Mouse (Mus musculus) limb, embryonic 15.5 days (tissue): ENCODE measurements around the gene Adcy7. TPM values are rescaled to one million over a fixed set of nuclear protein-coding genes. Genes with fewer than 3 reads are reported as not detected.

ENCODE experiments used
- ATAC-seq: fragments of 200-750 bp; cut with Nextera tagmentation; 2 replicates; pipeline ENCODE4 v1.8.0; 2017; ENCODE audit warnings: low read depth, moderate TSS enrichment; ENCODE audit not compliant: insufficient number of reproducible peaks, low FRiP score, low TSS enrichment
- H3K27ac ChIP-seq: fragments of 300-500 bp; sonication (generic); 2 replicates; pipeline ENCODE4 v1.5.1; 2015; ENCODE audit warnings: moderate library complexity, mild to moderate bottlenecking, inconsistent platforms
- H3K27me3 ChIP-seq: fragments of 300-500 bp; sonication (generic); 2 replicates; pipeline ENCODE4 v1.6.1; 2015; ENCODE audit warnings: inconsistent platforms
- H3K36me3 ChIP-seq: fragments of 300-500 bp; sonication (generic); 2 replicates; pipeline ENCODE4 v1.6.1; 2015; ENCODE audit warnings: inconsistent platforms
- H3K4me1 ChIP-seq: fragments of 300-500 bp; sonication (generic); 2 replicates; pipeline ENCODE4 v1.6.1; 2015; ENCODE audit warnings: inconsistent platforms
- H3K4me2 ChIP-seq: fragments of 300-500 bp; sonication (generic); 2 replicates; pipeline ENCODE4 v1.6.1; 2015; ENCODE audit warnings: mild to moderate bottlenecking, inconsistent platforms
- H3K4me3 ChIP-seq: fragments of 300-500 bp; sonication (generic); 2 replicates; pipeline ENCODE4 v1.5.1; 2015; ENCODE audit warnings: mild to moderate bottlenecking, inconsistent platforms
- H3K9ac ChIP-seq: fragments of 300-500 bp; sonication (generic); 2 replicates; pipeline ENCODE4 v1.6.1; 2015; ENCODE audit warnings: inconsistent platforms
- H3K9me3 ChIP-seq: fragments of 300-500 bp; sonication (generic); 2 replicates; pipeline ENCODE4 v1.6.1; 2016; ENCODE audit warnings: inconsistent platforms
- WGBS: fragments of 180-500 bp; shearing (Covaris S2); methylation state at CpG from one replicate; pipeline ENCODE4 v1.1.7; 2015; 5-methylcytosine and 5-hydroxymethylcytosine counted together
- polyA plus RNA-seq: library from polyadenylated mRNA; unstranded; fragments of >200 nt; fragmentation: Nextera tagmentation; extraction: Ambion mirVana; gene quantifications from 2 replicates; pipeline ENCODE4 v1.2.1, GENCODE M21; 2015

The Adcy7 gene
- 7.3 and 8.3 TPM in 2 replicates for polyA plus RNA-seq

DNA sequence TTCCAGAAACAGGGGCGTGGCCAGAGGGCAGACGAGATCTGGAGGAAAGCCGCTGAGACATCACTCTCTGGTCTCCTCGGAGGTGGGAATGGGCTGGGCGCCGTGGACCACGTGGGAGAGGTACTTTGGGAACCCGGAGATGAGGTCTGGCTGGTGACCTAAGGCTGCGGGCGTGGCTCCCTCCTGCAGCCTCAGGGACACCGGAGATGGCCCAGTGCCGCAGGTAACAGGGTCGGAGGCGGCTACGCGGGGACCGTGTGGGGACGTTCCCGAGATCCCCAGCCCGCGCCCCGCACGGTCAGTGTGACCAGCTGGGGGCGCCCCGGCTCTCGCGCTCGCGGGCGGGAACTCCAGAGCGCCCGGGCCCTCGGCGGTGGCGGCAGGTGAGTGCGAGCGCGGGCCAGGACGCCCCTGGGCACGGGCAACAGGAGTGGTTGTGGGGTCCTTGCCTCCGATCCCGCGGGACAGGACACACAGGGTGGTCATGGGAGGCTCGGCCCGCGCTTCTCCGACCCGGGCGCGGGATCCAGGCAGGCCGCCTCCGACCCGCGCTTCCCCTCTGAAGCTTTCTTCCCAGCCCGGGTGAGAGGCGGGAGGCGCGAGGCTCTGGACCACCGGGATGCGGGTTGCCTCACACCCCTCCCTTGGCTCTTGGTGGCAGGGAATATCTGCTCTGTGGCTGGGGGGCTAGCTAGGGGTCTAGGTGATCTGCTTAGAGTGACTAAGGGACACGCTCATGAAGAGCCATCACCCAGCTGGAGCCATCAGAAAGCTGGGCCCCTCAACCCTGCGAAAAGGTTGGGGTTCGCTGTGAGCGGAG, at the start of gene Adcy7:
Gene Adcy7 (plus strand): TSS at position 173 of the 820 bp plus-strand sequence.
- peaks cover 14% of the 10 kb centered on the region for H3K27me3 ChIP-seq
- peak within 1 kb of the TSS; percentile 95 for H3K4me2 ChIP-seq
- peaks cover 11% of the 10 kb centered on the region for H3K4me1 ChIP-seq
- peak; percentile 42; the same call in 1 of the 2 replicates for ATAC-seq
- H3K27ac ChIP-seq: no peak within 1 kb of the TSS
- peak within 1 kb of the TSS; percentile 43; the same call in 1 of the 2 replicates for H3K9ac ChIP-seq
- no peaks in the 10 kb centered on the region for H3K9me3 ChIP-seq
- 4% methylated on average over 64 of the region's 64 CpGs for WGBS
- peak within 1 kb of the TSS; percentile 46 for H3K4me3 ChIP-seq
- H3K36me3 ChIP-seq: no peaks in the 10 kb centered on the region

DNA sequence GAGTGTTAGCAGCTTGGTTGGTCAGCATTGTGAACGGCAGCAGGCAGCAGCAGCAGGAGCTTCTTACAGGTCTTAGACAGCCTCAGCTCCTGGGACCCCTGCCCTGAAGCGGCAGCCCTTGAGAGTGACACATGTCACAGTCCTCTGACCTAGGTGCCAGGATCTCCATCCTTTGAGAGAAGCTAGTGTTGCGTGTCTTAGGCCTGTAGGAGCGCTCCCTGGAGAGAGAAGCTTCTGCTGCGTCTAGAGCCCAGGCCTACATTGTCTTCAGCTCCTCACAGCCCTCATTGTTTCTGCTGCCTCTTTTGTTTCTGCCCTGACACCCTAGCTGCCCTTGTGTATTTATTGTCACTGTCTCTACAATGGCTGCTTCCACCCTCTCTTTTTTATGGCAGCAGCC, 46.8 kb upstream of the Adcy7 start:
- H3K9ac ChIP-seq: no peak overlapping the region
- H3K9me3 ChIP-seq: no peaks in the 10 kb centered on the region
- H3K27ac ChIP-seq: peak overlapping the region; percentile 11; the same call in 1 of the 2 replicates
- peaks cover 19% of the 10 kb centered on the region for H3K4me1 ChIP-seq
- H3K4me3 ChIP-seq: no peak overlapping the region
- no peak overlapping the region for H3K4me2 ChIP-seq
- 0 out of 2 replicates have a peak, but pooled peaks cover 4% of the 10 kb centered on the region for H3K36me3 ChIP-seq
- H3K27me3 ChIP-seq: no peaks in the 10 kb centered on the region
- no peak for ATAC-seq
- WGBS: 77% methylated on average over 5 of the region's 5 CpGs

DNA sequence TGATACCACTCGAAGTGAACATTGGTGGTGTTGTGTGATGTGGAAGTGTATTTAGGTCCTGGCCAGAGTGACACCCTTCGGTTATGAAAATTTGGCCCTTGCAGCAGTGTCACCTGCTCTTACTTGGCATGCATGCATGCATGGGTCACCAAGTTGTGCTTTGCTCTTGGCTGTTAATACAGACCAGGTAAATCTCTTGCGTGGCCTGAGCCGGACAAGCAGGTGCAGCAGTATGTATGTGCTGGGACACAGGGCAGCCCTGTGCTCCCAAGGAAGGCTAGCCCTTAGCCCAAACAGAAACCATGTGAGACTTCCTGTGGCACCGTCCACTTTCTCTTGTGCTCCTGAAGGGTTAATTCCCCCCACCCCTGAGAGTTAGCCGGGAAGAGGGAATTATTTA, 44.4 kb upstream of the Adcy7 start:
- no peak overlapping the region for H3K9ac ChIP-seq
- H3K4me2 ChIP-seq: no peak overlapping the region
- H3K4me1 ChIP-seq: peaks cover 14% of the 10 kb centered on the region
- H3K27me3 ChIP-seq: no peaks in the 10 kb centered on the region
- H3K27ac ChIP-seq: no peak overlapping the region
- H3K9me3 ChIP-seq: no peaks in the 10 kb centered on the region
- 0 out of 2 replicates have a peak, but pooled peaks cover 4% of the 10 kb centered on the region for H3K36me3 ChIP-seq
- ATAC-seq: no peak
- H3K4me3 ChIP-seq: no peak overlapping the region
- 63% methylated on average over 6 of the region's 6 CpGs for WGBS

DNA sequence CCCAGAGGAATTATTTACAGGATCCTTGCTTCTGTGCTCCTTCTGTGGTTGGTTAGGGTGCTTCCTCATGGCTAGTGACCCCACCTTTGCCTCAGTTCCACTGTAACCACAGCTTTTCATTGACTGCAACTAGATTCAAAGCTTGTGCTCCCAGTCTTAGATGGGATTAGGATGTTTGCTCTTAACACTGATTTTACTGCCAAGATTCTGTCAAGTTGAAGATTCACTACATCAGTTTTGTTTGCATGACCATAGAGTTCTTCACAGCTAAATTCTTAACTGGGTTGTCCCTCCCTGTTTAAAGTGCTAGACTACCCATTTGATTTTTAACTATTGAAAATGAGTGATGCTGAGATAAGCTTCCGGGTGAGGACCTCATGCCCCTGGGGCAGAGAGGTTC, 43.9 kb upstream of the Adcy7 start:
- no peak overlapping the region for H3K4me2 ChIP-seq
- no peak overlapping the region for H3K9ac ChIP-seq
- no peak overlapping the region for H3K4me3 ChIP-seq
- no peak for ATAC-seq
- H3K9me3 ChIP-seq: no peaks in the 10 kb centered on the region
- no peak overlapping the region for H3K27ac ChIP-seq
- H3K36me3 ChIP-seq: 0 out of 2 replicates have a peak, but pooled peaks cover 4% of the 10 kb centered on the region
- 59% methylated on average over 1 of the region's 1 CpGs for WGBS
- H3K27me3 ChIP-seq: no peaks in the 10 kb centered on the region
- H3K4me1 ChIP-seq: peaks cover 14% of the 10 kb centered on the region

DNA sequence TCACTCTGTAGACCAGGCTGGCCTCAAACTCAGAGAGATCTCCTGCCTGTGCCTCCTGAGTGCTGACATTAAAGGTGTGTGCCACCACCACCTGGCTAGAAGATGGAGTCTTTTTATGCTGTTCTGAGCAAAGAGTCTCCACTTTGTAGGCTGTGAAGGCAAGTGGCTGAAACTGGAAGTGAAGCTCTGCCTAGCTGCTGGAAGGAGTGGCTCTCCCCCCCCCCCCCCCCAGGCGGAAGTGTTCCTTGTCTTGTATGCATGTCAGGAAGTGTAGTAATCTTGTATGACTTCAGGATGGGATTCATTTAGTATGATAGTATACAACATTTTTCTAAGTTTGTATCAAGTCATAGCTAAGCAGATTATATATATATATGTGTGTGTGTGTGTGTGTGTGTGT, 43.4 kb upstream of the Adcy7 start:
- no CpG with 5 or more reads among the region's 1 CpGs for whole genome bisulfite sequencing
- H3K4me1 ChIP-seq: peaks cover 14% of the 10 kb centered on the region
- no peak for ATAC-seq

DNA sequence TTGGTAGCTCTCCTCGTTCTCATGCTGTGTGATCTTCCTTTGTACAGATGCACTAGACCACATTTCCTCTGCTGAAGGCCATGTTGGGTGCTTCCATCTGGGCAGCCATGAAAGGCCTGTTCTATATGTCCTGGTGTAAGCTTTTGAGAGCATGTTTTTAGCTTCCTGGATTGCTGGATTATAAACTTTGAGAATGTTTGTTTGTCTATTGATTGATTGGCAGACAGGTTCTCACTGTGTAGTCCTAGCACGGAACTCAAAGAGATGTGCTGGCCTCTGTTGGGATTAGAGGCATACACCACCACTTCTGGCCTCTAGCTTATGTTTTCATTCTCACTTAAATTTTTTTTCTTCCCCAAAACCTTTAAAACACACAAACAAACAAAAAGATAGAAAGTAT, 35.5 kb upstream of the Adcy7 start:
- Histone ChIP-seq H3K4me2 (no peak overlapping the region), H3K4me1 (no peaks in the 10 kb centered on the region), H3K9me3 (no peaks in the 10 kb centered on the region), H3K9ac (no peak overlapping the region), H3K27ac (no peak overlapping the region), H3K4me3 (no peak overlapping the region), H3K36me3 (no peaks in the 10 kb centered on the region), H3K27me3 (no peaks in the 10 kb centered on the region)
- WGBS: 82% methylated on average over 2 of the region's 2 CpGs
- no peak for ATAC-seq

More for the DNA sequence above, 43.4 kb upstream of the Adcy7 start:
- Histone ChIP-seq H3K27me3 (no peaks in the 10 kb centered on the region), H3K4me3 (no peak overlapping the region), H3K4me2 (no peak overlapping the region), H3K9ac (no peak overlapping the region), H3K9me3 (no peaks in the 10 kb centered on the region), H3K27ac (no peak overlapping the region), H3K36me3 (0 out of 2 replicates have a peak, but pooled peaks cover 4% of the 10 kb centered on the region)

DNA sequence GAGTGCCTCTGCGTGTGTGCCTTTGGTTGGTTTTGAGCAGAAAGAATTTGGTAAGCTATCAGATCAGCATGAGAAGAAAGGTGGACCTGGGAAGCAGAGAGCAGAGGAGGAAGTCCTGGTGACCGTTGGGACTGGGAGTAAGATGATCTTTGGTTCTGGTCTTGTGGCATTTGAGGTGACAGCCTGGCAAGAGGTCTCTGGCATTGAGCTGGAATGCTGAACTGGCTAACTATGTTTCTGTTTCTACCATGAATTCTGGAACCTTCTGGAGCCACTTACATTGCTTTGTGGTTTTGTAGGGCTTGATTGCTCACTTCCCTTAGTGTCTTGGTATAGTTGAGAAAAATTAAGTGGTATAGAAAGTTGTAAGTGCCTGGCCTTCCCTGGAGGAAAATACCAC, 34.6 kb upstream of the Adcy7 start:
- H3K4me1 ChIP-seq: no peaks in the 10 kb centered on the region
- no peak overlapping the region for H3K4me3 ChIP-seq
- H3K27me3 ChIP-seq: no peaks in the 10 kb centered on the region
- no peaks in the 10 kb centered on the region for H3K9me3 ChIP-seq
- 57% methylated on average over 2 of the region's 2 CpGs for WGBS
- ATAC-seq: no peak
- H3K4me2 ChIP-seq: no peak overlapping the region
- H3K27ac ChIP-seq: no peak overlapping the region
- no peak overlapping the region for H3K9ac ChIP-seq
- no peaks in the 10 kb centered on the region for H3K36me3 ChIP-seq

DNA sequence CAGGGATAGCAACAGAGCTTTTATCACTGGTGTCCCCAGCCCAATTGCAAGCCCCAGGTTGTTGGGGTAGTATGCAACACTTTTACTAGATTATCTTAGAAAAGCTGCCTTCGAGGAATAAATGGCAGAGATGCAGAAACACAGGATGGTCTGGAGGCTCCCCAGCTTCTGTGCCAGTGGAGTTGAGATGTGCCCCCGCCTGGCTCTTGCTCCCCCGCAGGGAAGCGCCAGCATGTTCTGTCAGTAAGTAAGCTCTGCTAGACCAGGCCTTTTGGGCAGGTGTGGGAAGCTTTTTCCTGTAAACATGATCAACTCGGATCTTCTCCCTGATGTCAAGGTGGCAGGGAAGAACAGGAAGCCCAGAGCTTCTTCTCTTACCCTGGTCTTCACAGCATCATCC, 32.9 kb upstream of the Adcy7 start:
- ATAC-seq: no peak
- Histone ChIP-seq H3K4me3 (no peak overlapping the region), H3K27ac (no peak overlapping the region), H3K4me2 (no peak overlapping the region), H3K36me3 (0 out of 2 replicates have a peak, but pooled peaks cover 4% of the 10 kb centered on the region), H3K27me3 (no peaks in the 10 kb centered on the region), H3K9me3 (no peaks in the 10 kb centered on the region), H3K9ac (no peak overlapping the region), H3K4me1 (no peaks in the 10 kb centered on the region)
- WGBS: 88% methylated on average over 5 of the region's 5 CpGs

DNA sequence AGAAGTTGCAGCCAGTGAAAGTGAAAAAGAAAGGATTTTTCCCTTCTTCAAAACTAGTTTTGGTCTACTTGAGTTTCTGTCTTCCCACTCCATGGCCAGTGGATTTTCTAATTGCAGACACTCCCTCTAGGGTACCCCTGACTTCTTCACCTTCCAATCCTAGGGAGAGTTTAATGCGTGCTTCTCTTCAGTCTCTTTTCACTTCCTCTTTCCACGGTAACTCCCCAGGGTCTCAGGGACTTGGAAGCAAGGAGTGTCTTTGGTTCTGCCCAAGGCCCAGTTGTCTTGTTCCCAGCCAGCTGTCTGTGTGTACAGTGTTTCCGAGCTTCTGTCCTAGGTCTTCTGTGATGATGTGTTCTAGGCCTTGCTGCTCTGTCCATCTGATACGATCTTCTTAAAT, 30.3 kb upstream of the Adcy7 start:
- Histone ChIP-seq H3K4me1 (no peaks in the 10 kb centered on the region), H3K9me3 (no peaks in the 10 kb centered on the region), H3K4me2 (no peak overlapping the region), H3K9ac (no peak overlapping the region), H3K27ac (no peak overlapping the region), H3K27me3 (no peaks in the 10 kb centered on the region), H3K36me3 (peaks cover 10% of the 10 kb centered on the region; the same call in 1 of the 2 replicates), H3K4me3 (no peak overlapping the region)
- no peak for ATAC-seq
- 78% methylated on average over 4 of the region's 4 CpGs for WGBS

DNA sequence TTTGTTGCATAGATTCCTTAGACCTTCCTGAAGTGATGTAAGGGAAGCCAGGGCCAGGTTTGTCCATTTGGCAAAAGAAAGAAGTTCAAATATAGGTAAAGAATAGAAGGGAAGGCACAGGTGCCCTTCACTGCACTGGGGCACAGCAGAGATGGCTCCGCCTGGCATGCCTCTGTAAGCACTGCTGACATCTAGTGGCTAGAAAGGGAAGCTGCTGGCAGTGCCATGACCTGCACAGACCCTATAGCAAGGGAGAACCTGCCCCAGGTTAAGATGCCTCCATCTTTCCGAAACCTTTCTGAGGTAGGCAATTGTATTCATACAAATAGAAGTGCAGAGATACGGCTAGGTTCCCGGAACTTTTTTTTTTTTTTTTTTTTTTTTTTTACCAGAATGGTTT, 27.9 kb upstream of the Adcy7 start:
- 79% methylated on average over 4 of the region's 4 CpGs for WGBS
- Histone ChIP-seq H3K9me3 (no peaks in the 10 kb centered on the region), H3K4me1 (no peaks in the 10 kb centered on the region), H3K4me2 (no peak overlapping the region), H3K36me3 (peaks cover 20% of the 10 kb centered on the region), H3K27ac (no peak overlapping the region), H3K4me3 (no peak overlapping the region), H3K9ac (no peak overlapping the region), H3K27me3 (no peaks in the 10 kb centered on the region)
- no peak for ATAC-seq

DNA sequence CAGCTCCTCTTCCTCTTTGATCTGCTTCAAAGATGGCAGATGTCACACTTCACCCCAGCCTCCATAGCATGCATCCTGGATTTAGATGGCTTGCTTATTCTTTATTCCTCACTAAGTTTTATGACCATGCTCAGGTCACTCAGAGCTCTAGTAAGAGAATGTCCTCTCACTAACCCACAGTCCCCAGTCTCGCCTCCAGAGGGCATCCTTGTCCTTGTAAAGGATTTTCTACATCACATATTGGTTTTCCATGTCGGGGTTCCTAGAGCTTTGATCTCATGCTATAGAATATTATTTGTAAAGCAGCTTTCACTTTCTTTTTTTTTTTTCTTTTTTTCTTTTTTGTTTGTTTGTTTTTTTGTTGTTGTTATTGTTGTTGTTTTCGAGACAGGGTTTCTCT, 19.4 kb upstream of the Adcy7 start:
- 76% methylated on average over 3 of the region's 3 CpGs for WGBS
- no peaks in the 10 kb centered on the region for H3K27me3 ChIP-seq
- no peak for ATAC-seq
- no peak overlapping the region for H3K27ac ChIP-seq
- H3K4me2 ChIP-seq: no peak overlapping the region
- H3K4me3 ChIP-seq: no peak overlapping the region
- peaks cover 52% of the 10 kb centered on the region for H3K36me3 ChIP-seq
- H3K9me3 ChIP-seq: no peaks in the 10 kb centered on the region
- H3K9ac ChIP-seq: no peak overlapping the region
- no peaks in the 10 kb centered on the region for H3K4me1 ChIP-seq

DNA sequence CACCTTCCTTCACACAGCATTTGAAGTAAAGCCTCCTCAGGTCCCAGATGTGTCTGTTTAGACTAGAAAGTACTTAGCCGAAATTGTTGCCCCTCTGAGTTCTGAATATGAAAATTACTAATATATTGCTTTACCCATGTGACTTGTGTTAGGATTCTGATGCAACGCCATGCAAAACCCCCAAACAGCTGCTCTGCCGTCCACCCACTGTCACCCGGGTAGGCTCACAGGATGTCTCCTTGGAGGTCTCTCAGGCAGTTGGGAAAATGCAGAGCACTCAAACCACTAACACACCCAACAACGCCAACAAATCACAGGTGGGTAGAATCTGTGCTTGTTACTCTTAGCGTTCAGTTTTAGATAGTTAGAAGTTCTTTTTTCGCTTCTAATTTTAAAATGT, 17.2 kb upstream of the Adcy7 start:
- H3K9me3 ChIP-seq: no peaks in the 10 kb centered on the region
- no peak overlapping the region for H3K9ac ChIP-seq
- peaks cover 52% of the 10 kb centered on the region for H3K36me3 ChIP-seq
- 87% methylated on average over 7 of the region's 7 CpGs for WGBS
- no peak overlapping the region for H3K4me2 ChIP-seq
- H3K4me1 ChIP-seq: no peaks in the 10 kb centered on the region
- no peak for ATAC-seq
- H3K4me3 ChIP-seq: no peak overlapping the region
- no peak overlapping the region for H3K27ac ChIP-seq
- no peaks in the 10 kb centered on the region for H3K27me3 ChIP-seq
